Mouse (Mus musculus) skeletal muscle tissue, adult 2 months (tissue): ENCODE results near the gene Olfr870.
"Not testable (repeated sequence)": the region's sequence is repeated elsewhere in the genome, so short reads cannot be mapped to it uniquely, and the experiment has no call there.

Source experiments
- DNase-seq: peaks from one replicate; pipeline ENCODE4 v3.0.0-alpha.2; 2012; ENCODE audit warnings: low read depth, low spot score

The Olfr870 gene

GRCm38 (mm10) chr9:20173957-20174356 lies at the start of gene Olfr870:
TSS of gene Olfr870 (minus strand) at chr9:20174057.
- no peak for DNase-seq

GRCm38 (mm10) chr9:20211907-20212306 lies 38.0 kb upstream of the Olfr870 start, which contains the start of gene Olfr871:
TSS of gene Olfr871 (plus strand) at chr9:20212207.
- no peak for DNase-seq

- DNase-seq = no peak
Measured at GRCm38 (mm10) chr9:20211477-20211876, 37.6 kb upstream of the Olfr870 start.

- no peak for DNase-seq
Measured at GRCm38 (mm10) chr9:20210812-20211211, 37.0 kb upstream of the Olfr870 start.

- DNase-seq = not testable (repeated sequence)
Measured at GRCm38 (mm10) chr9:20203413-20203984, 29.6 kb upstream of the Olfr870 start.

GRCm38 (mm10) chr9:20202131-20202530 lies 28.3 kb upstream of the Olfr870 start:
- DNase-seq = no peak

GRCm38 (mm10) chr9:20179463-20179862 lies 5.6 kb upstream of the Olfr870 start:
- DNase-seq = no peak

- no peak for DNase-seq
Measured at GRCm38 (mm10) chr9:20149706-20150105, 24.2 kb downstream of the Olfr870 start.

- no peak for DNase-seq
Measured at GRCm38 (mm10) chr9:20128709-20129108, 45.1 kb downstream of the Olfr870 start, which contains the start of gene Olfr869. TSS of gene Olfr869 (plus strand) at chr9:20129009.
